Mouse (Mus musculus) cerebellum, postnatal 25 days (tissue): ENCODE results near the gene Adamts8.

Source experiments
- DNase-seq, 2 experiments: peaks; one replicate each; pipeline ENCODE4 v3.0.0; 2021; ENCODE audit warnings: mixed read lengths in 2 of 2

Adamts8 gene

GRCm38 (mm10) chr9:30942512-30943313, at the start of gene Adamts8:
TSS of gene Adamts8 (plus strand) at chr9:30942562.
- DNase-seq: peak; percentile 58 to 67

DNA sequence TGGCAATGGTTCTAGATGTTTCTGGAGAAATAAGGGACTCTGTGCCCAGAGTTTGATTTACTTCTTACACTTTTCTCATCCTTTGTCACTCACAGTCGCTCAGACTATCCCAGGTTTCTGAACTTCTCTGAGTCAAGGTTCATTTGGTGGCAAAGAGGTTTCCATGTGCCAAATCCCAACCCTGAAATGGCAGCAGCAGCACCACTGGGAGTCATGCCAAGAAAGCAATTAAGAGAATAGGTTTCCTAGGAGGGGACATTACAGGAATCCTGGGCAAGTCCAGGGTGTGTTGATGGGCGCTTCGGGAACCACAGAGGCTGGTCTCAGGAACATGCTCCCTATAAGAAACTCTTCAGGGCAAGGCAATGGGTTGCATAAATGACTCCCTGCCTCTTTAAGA, 46.7 kb upstream of the Adamts8 start:
- DNase-seq: no peak

DNA sequence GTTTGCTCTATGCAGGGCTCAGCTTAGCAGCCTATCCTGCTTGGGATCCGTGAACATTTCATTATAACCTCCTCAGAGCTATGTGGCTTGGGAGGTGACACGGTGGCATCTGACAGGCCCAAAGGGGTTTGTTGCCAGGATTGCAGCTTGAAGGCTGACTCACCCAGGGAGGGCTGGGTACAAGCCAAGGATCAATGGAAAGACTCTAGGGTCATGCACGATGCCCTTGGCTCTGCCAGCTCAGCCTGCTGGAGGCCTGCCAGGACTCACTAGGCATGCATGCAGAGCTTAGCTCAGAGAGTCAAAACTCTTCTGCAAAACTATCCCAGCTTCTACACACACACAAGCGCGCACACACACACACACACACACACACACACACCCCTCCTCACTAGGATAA, 45.6 kb upstream of the Adamts8 start:
- peak; percentile 74 to 89 for DNase-seq

- DNase-seq: no peak
Measured at GRCm38 (mm10) chr9:30897169-30897568, 45.2 kb upstream of the Adamts8 start.

GRCm38 (mm10) chr9:30902152-30902551, 40.2 kb upstream of the Adamts8 start:
- no peak for DNase-seq

DNA sequence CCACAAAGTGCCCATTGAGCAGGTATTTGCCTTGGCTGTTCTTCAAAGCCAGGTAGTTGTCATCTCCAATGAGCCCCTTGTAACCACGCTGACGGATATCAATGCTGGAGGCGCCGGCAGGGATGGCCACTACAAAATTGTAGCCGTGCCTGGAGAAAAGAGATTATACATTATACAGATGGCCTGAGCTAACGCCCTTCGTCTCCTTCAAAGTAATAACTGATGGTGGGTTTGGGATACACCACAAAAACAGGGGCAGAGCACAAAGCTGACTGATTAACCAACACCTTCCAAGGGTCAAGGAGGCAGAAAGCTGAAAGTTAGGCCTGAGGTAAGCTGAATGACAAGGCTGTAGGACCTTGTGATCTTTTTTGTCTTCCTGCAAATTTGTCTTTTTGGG, 39.7 kb upstream of the Adamts8 start:
- DNase-seq: no peak

DNA sequence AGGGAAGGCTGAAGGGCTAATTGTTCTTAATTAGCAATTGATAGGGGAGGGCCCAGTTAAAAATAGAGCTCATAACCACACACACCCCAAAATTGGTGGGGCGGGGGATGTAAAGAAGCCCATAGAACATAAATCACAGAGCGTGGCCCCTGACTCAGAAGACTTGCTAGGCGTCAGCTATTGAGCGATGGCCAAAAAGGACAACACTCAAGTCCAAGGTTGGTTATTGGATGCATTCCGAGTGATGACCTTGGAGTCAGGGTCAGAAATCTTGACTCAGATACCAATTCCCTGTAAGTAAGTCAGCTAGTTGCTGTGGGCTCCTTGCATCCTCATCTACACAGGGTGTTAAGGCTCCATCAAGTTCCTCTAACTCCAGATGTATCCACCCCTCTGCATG, 39.1 kb upstream of the Adamts8 start:
- DNase-seq: no peak

DNA sequence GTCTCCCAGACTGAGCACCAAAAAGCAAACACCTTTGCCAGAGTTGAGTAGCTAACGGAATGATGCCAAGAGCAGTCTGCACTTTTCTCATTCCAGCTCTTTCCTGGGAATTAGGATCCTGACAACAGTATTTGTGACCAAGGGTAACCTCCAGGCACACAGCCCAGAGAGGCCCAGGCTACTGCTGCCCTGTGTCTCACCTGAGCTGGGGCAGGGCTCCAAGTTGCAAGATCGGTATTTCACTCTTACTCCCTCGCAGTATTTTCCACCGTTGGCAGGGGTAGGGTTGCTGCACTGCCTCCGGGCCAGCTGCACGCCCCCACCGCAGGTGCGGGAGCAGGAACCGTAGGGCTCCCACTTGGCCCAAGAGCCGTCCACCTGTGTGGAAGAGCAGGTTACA, 36.5 kb upstream of the Adamts8 start:
- DNase-seq: no peak

DNA sequence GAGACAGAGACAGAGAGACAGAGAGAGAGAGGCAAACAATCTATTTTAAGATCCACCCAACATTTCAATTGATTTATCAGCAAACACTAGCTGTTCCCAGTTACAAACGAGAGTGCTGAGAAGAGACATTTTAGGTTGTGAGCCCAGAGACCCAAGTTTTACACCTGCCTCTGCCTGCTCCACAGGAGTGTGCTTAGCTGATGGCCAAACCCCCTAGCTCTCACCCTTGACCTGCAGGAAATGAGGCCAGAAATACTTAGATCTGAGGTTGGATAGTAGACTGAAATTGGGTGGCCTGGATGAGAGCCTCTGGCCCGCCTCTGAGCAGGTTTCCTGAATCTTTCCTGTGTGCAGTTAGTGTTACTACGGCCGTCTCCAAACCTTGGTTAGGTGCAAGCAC, 35.9 kb upstream of the Adamts8 start:
- DNase-seq: no peak

GRCm38 (mm10) chr9:30907677-30908295, 34.6 kb upstream of the Adamts8 start:
- no peak for DNase-seq

DNA sequence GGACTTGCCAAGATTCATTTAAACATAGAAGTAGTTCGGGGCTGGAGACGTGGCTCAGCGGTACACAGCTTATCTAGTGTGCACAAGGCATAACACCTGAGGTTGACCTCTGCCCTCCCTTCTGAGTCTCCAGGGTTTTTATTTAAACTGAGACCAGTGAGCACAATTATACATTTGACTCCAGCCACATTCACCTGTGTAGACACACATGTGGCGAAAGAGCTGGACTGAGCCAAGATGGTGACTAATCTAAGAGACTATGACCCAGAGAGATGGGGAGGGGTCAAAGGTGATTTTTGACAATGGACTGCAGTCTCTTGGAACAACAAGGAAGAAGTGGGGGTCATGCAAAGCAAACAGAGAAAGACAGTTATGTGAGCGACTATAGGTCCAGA, 34.1 kb upstream of the Adamts8 start:
- no peak for DNase-seq

- DNase-seq: no peak
Measured at GRCm38 (mm10) chr9:30908973-30909372, 33.4 kb upstream of the Adamts8 start.

DNA sequence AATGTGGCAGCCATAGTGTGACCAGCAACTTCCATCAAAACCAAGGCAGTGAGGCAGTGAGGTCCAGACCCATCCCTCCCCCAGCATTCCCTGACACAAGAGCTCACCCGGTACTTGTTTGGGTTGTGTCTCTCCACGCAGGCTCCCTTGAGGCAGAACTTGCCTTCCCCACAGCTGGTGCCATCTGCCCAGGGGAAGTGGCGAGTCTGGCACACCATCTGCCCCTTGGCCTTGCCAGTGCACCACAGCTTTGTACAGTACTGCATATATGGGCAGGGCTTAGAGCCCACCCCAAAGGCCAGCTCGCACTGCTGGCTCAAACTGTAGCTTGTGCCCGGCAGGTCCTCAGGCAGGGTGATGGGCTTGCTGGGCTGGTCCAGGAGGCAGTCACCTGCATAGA, 31.9 kb upstream of the Adamts8 start:
- no peak for DNase-seq

- no peak for DNase-seq
Measured at GRCm38 (mm10) chr9:30912161-30912560, 30.2 kb upstream of the Adamts8 start.

DNA sequence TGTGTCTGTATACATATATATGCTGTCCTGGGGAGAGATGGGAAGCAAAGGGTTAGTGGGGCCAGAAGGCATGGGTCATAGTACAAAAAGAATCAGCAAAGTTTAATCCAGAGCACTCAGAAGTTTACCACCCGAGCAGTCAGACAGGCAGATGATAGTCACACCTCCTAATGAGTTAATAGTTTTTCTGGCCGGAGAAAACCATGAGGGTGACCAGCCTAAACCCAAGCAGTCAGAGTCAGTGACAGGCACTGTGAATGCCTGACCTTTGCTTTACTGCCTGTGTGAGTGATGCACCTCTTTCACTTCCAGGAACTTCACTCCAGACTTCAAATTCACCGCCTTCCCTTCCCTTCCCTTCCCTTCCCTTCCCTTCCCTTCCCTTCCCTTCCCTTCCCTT, 28.9 kb upstream of the Adamts8 start:
- no peak for DNase-seq

- DNase-seq: no peak
Measured at GRCm38 (mm10) chr9:30914241-30914640, 28.1 kb upstream of the Adamts8 start.

- no peak for DNase-seq
Measured at GRCm38 (mm10) chr9:30916266-30916968, 25.9 kb upstream of the Adamts8 start.

GRCm38 (mm10) chr9:30918466-30919356, 23.7 kb upstream of the Adamts8 start:
- DNase-seq: no peak

- no peak for DNase-seq
Measured at GRCm38 (mm10) chr9:30919686-30920085, 22.7 kb upstream of the Adamts8 start.

GRCm38 (mm10) chr9:30920736-30921135, 21.6 kb upstream of the Adamts8 start:
- peak in 1 of 2 experiments; percentile 42 for DNase-seq

DNA sequence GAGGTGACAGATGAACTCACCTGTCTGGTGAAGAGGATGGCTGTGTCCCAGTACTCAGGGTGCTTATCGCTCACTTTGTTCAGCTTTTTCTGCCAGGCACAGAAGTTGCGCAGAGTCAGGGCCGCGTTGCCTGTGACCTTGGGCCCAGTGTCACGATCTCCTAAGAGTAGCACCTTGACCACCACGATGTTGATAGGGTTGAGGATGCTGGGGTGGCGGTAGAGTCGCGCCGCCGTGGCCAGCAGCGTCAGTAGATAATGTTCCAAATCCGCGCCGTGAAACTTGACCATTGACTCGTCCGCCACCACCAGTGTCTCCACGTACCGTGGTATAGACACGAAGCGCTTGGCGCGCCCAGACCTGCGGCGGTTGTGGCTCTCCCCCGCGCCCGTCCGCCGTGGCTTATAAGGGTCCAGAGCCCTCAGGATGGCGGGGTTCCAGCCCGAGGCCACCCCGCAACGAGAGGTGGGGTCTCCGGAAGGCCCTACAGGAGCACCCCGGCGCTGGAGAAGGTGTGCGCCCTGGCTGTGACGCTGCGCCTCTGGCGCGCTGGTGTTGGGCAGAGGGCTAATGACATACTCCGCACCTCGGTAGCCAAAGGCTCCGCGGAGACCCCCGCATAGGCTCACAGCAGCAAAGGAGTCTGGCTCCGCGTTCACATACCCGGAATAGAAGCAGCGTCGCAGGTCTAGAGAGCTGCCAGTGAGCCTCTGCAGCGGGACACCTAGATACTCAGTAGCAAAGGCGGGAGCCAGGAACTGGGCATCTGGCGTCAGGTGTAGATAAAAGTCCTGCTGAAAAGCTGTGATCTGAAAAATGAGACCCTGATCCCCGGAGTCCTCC, 20.9 kb upstream of the Adamts8 start:
- DNase-seq: no peak
